Mouse (Mus musculus) liver, embryonic 12.5 days (tissue): ENCODE measurements around the gene Tmem213. TPM values are rescaled to one million over a fixed set of nuclear protein-coding genes. Genes with fewer than 3 reads are reported as not detected.
A peak's percentile ranks its signal among the peaks of the same experiment; 100 is the strongest.

Experiments
- ATAC-seq: fragments of 200-750 bp; cut with Nextera tagmentation; 2 replicates; pipeline ENCODE4 v1.8.0; 2017; ENCODE audit warnings: moderate number of reproducible peaks, mild to moderate bottlenecking, moderate library complexity
- H3K27ac ChIP-seq: fragments of 300-500 bp; sonication (generic); 2 replicates; pipeline ENCODE4 v1.5.1; 2016; ENCODE audit warnings: mild to moderate bottlenecking
- H3K27me3 ChIP-seq: fragments of 300-500 bp; sonication (generic); replicated peaks from 2 replicates; pipeline ENCODE4 v1.6.1; 2016; ENCODE audit warnings: mild to moderate bottlenecking, moderate library complexity
- H3K36me3 ChIP-seq: fragments of 300-500 bp; sonication (generic); 2 replicates; pipeline ENCODE4 v1.6.1; 2016; ENCODE audit warnings: mild to moderate bottlenecking, moderate library complexity
- H3K4me1 ChIP-seq: fragments of 300-500 bp; sonication (generic); 2 replicates; pipeline ENCODE4 v1.6.1; 2016
- H3K4me2 ChIP-seq: fragments of 300-500 bp; sonication (generic); 2 replicates; pipeline ENCODE4 v1.6.1; 2016; ENCODE audit warnings: mild to moderate bottlenecking, moderate library complexity
- H3K4me3 ChIP-seq: fragments of 300-500 bp; sonication (generic); 2 replicates; pipeline ENCODE4 v1.5.1; 2016; ENCODE audit warnings: mild to moderate bottlenecking, moderate library complexity
- H3K9ac ChIP-seq: fragments of 300-500 bp; sonication (generic); 2 replicates; pipeline ENCODE4 v1.6.1; 2016; ENCODE audit warnings: mild to moderate bottlenecking, moderate library complexity
- H3K9me3 ChIP-seq: fragments of 300-500 bp; sonication (generic); replicated peaks from 2 replicates; pipeline ENCODE4 v1.6.1; 2016; ENCODE audit warnings: mild to moderate bottlenecking, moderate library complexity
- WGBS: fragments of 180-500 bp; shearing (Covaris S2); methylation state at CpG from one replicate; pipeline ENCODE4 v1.1.7; 2016; ENCODE audit not compliant: insufficient replicate concordance; 5-methylcytosine and 5-hydroxymethylcytosine counted together
- polyA plus RNA-seq: library from polyadenylated mRNA; unstranded; fragments of >200 nt; fragmentation: Nextera tagmentation; extraction: Ambion mirVana; gene quantifications from 2 replicates; pipeline ENCODE4 v1.2.1, GENCODE M21; 2016

Gene Tmem213
- polyA plus RNA-seq, 1 experiment from 2014 or later, result not detected

DNA sequence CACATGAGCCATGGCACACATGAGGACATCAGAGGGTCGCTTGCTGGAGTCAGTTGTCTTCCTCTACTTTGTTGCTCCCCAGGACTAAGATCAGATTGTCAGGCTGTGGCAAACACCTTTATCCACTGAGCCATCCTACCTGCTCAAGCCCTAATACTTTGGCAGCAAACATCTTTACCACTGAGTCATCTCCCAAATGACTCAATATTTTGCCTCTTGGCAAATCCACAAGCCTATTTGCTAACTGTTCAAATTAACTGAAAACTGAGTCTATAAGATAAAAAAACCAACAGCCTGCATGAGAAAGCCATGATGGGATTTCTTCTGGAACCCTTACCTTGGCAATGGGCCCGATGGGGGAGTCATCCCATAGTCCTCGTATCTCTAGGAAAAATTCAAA is 30.0 kb downstream of the Tmem213 start:
- Histone ChIP-seq H3K4me2 (no peak overlapping the region), H3K9me3 (no peaks in the 10 kb centered on the region), H3K4me1 (no peaks in the 10 kb centered on the region), H3K9ac (no peak overlapping the region), H3K27ac (no peak overlapping the region), H3K4me3 (no peak overlapping the region), H3K27me3 (no peaks in the 10 kb centered on the region), H3K36me3 (peaks cover 6% of the 10 kb centered on the region; the same call in 1 of the 2 replicates)
- no peak for ATAC-seq
- WGBS, result 67% methylated on average over 3 of the region's 3 CpGs

DNA sequence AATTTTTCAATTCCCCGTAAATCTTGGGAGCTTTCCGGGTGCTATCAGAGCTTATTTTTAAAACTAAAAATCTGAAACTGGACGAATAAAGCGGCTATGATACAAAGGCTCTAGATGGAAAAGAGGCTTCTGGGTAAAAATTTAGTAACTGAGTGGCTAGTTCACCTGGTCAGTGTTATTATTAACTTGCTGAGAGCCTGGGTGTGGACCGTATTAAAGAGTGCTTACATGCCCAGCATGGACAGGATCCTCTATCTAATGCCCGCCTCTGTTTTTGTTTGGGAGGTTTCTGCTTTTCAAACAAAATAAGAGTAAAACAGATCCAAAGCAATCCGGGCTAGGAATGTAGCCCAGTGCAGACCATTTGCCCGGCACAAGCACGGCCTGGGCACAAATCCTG is 31.3 kb downstream of the Tmem213 start:
- Histone ChIP-seq H3K4me2 (no peak overlapping the region), H3K27ac (no peak overlapping the region), H3K9ac (no peak overlapping the region), H3K4me1 (no peaks in the 10 kb centered on the region), H3K4me3 (no peak overlapping the region), H3K27me3 (no peaks in the 10 kb centered on the region), H3K36me3 (peaks cover 6% of the 10 kb centered on the region; the same call in 1 of the 2 replicates), H3K9me3 (no peaks in the 10 kb centered on the region)
- 74% methylated on average over 9 of the region's 9 CpGs for WGBS
- no peak for ATAC-seq

DNA sequence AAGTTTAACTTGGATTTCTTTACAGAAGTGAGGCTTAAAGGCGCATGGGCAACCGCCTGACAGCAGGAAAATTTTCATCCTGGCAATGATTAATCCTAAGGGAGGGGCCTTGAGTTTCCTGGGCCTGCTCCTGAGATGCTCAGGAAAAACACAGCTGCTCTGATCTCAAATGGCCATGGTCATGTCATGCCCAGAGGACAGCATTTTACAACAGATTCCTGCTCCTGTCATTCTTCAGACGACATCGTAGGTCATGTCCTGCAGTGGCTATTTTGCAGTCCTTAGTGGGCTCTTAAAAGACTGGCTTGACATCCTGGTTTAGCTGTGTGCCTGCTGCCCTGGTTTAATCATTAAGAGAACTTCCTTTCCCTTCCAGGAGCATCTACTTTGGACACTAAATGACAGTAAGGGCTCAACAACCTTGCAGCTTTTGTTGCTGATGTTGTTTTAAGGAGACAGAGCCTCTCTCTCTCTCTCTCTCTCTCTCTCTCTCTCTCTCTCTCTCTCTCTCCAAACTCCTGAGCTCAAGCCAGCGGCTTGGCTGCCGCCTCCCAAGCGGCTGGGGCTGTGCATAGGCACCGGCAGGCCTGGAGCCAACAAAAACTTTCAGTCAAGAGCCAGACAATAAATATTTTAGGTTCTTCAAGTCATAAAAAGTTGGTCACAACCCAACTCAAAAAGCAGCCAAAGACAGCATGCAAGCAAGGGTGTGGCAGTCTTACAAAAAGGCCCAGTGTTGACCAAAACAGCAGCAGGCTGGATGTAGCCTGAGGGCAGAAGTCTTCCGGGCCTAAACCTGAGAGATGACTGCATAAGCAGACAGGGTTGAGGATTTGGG is 35.3 kb downstream of the Tmem213 start:
- no peaks in the 10 kb centered on the region for H3K27me3 ChIP-seq
- no peak overlapping the region for H3K4me2 ChIP-seq
- H3K9ac ChIP-seq, result no peak overlapping the region
- 63% methylated on average over 9 of the region's 9 CpGs for whole genome bisulfite sequencing
- H3K4me1 ChIP-seq, result no peaks in the 10 kb centered on the region
- no peaks in the 10 kb centered on the region for H3K9me3 ChIP-seq
- H3K4me3 ChIP-seq, result no peak overlapping the region
- no peaks in the 10 kb centered on the region for H3K36me3 ChIP-seq
- no peak for ATAC-seq
- peak overlapping the region; percentile 40; the same call in 1 of the 2 replicates for H3K27ac ChIP-seq

DNA sequence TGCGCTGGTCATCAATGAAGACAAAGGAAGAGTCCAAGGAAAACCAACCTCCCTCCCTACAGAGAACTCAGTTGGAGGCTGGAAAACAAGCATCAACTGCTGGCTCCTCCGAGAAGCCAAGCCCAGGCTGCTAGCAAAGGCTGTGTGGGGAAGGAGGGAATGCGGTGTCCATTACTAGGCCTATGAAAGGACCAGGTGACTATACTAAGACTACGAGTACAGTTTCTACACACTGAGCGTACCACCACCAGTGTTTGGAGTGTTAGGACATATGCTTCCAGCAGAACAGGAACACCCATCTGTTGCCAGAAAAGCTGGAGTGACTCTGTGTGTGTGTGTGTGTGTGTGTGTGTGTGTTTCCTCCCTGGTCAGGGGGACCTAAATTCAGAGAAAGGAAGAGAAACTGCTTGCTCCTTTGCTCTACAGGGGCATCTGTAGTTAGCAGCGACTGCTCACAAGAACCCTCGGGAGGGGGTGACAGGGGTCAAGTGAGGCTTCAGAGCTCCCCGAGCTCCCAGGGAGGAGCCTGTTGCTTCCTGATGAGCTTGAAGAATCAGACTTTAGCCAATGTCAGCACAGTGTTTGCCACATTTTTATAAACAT is 36.5 kb downstream of the Tmem213 start:
- 60% methylated on average over 8 of the region's 8 CpGs for WGBS
- Histone ChIP-seq H3K36me3 (no peaks in the 10 kb centered on the region), H3K4me3 (no peak overlapping the region)

DNA sequence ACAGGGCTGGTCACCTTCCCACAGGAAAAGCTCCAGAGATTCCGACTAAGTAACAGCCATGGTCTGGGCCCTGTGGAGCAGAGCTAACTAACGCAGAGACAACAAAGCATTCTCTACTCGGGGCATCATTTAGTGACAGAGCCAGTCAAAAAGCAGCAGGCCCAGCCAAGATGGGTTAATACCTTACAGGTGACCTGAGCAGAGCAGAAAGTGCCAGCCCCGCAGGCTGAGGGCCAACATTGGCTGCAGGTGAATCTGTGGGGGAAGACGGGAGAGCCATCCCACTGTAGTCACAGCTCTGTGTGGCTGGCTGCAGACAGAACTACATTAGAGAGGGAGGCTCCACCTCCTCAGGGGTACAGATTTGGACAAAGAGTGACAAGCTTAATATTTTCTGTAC is 38.2 kb downstream of the Tmem213 start:
- peaks cover 4% of the 10 kb centered on the region for H3K4me1 ChIP-seq

More for the DNA sequence above, 36.5 kb downstream of the Tmem213 start:
- Histone ChIP-seq H3K9me3 (no peaks in the 10 kb centered on the region), H3K27ac (no peak overlapping the region), H3K9ac (no peak overlapping the region), H3K4me1 (no peaks in the 10 kb centered on the region), H3K4me2 (no peak overlapping the region), H3K27me3 (no peaks in the 10 kb centered on the region)
- ATAC-seq, result no peak

DNA sequence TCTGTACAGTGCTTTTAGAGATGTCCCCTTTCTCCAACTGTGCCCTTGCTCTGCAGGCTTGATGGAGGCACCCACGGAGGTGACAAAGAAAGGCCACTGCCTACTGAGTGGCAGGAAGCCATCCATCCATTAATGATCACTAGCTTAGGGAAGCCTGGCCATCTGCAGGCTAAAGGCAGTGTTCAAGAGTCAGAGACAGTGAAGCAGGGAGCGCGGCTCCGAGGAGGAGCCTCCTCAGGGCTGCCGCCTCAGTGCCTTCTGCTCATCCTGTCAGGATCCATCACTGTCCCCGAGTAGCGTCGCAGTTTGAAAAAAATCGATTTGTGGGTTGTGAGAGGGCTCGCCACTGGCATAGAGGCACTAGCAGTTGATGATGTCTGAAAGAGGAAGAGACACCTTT is 39.6 kb downstream of the Tmem213 start:
- no peak for ATAC-seq
- Histone ChIP-seq H3K27me3 (no peaks in the 10 kb centered on the region), H3K9ac (no peak overlapping the region), H3K27ac (no peak overlapping the region), H3K4me2 (no peak overlapping the region), H3K4me3 (no peak overlapping the region), H3K36me3 (no peaks in the 10 kb centered on the region), H3K4me1 (peaks cover 10% of the 10 kb centered on the region), H3K9me3 (no peaks in the 10 kb centered on the region)
- WGBS, result 77% methylated on average over 10 of the region's 10 CpGs

More for the DNA sequence above, 38.2 kb downstream of the Tmem213 start:
- H3K27me3 ChIP-seq, result no peaks in the 10 kb centered on the region
- H3K4me3 ChIP-seq, result no peak overlapping the region
- H3K27ac ChIP-seq, result no peak overlapping the region
- no peaks in the 10 kb centered on the region for H3K36me3 ChIP-seq
- no peak overlapping the region for H3K4me2 ChIP-seq
- H3K9me3 ChIP-seq, result no peaks in the 10 kb centered on the region
- no peak for ATAC-seq
- WGBS, result 80% methylated on average over 5 of the region's 5 CpGs
- no peak overlapping the region for H3K9ac ChIP-seq

DNA sequence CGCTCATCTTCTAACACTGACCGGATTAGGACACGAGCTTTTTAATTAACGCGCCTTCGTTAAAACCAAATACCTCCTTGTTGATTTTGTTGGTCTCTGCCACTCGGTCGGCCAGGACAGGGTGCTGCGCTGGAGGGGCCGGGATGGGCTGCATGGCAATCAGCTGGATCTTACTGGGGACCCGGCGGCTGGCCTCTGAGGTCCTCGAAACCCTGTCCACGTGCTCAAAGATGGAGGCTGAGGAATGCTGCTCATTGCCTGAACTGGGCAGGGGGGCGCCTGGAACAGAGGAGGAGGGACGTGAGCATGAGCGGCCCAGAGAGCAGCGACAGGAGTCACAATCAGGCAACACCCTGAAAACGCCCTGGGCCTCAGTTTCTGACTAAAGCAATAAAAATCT is 40.4 kb downstream of the Tmem213 start:
- Histone ChIP-seq H3K4me2 (no peak overlapping the region), H3K4me1 (peaks cover 10% of the 10 kb centered on the region), H3K27me3 (no peaks in the 10 kb centered on the region), H3K9ac (no peak overlapping the region), H3K4me3 (no peak overlapping the region), H3K36me3 (no peaks in the 10 kb centered on the region), H3K9me3 (no peaks in the 10 kb centered on the region), H3K27ac (no peak overlapping the region)
- 82% methylated on average over 19 of the region's 19 CpGs for WGBS
- ATAC-seq, result no peak

DNA sequence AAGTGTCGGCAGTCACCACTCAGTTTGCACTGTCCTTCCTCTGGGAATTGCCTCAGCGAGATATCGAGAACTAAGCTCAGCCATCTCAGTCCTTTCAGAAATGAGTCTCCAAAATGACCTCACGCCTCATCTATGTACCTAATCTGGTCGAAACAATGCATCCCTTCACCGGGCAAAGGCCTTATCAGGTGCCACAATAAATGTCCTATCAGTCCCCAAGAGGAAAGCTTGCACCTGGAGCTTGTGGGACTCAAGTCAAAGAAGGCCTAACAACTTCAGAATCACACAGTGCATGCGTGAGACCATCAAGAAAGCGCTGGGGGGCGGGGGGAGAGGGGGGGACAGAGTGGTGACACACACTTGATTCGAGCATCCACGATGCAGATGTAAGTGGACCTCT is 43.2 kb downstream of the Tmem213 start:
- H3K27me3 ChIP-seq, result no peaks in the 10 kb centered on the region
- H3K9me3 ChIP-seq, result no peaks in the 10 kb centered on the region
- peak; percentile 52; the same call in 1 of the 2 replicates for ATAC-seq
- no peak overlapping the region for H3K4me3 ChIP-seq
- peaks cover 10% of the 10 kb centered on the region for H3K4me1 ChIP-seq
- no peak overlapping the region for H3K27ac ChIP-seq
- no peak overlapping the region for H3K4me2 ChIP-seq
- no peaks in the 10 kb centered on the region for H3K36me3 ChIP-seq
- no peak overlapping the region for H3K9ac ChIP-seq
- WGBS, result 47% methylated on average over 11 of the region's 11 CpGs

DNA sequence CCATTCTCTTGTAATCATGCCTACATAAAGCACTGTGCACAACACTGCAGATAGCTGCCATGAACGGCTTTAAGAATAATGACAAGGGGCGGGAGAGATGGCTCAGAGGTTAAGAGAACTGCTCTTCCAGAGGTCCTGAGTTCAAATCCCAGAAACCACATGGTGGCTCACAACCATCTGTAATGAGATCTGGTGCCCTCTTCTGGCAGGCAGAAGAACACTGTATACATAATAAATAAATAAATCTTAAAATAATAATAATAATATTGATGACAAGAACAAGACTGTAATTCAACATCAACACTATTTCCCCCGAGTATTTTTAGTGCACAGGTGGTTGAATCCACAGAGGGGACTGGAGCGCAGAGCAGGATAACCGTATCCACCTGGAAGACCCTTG is 47.1 kb downstream of the Tmem213 start:
- H3K4me2 ChIP-seq, result no peak overlapping the region
- 76% methylated on average over 5 of the region's 5 CpGs for WGBS
- no peak overlapping the region for H3K4me3 ChIP-seq
- ATAC-seq, result no peak
- no peaks in the 10 kb centered on the region for H3K36me3 ChIP-seq
- H3K27ac ChIP-seq, result no peak overlapping the region
- no peaks in the 10 kb centered on the region for H3K9me3 ChIP-seq
- H3K27me3 ChIP-seq, result no peaks in the 10 kb centered on the region
- peaks cover 10% of the 10 kb centered on the region for H3K4me1 ChIP-seq
- no peak overlapping the region for H3K9ac ChIP-seq

DNA sequence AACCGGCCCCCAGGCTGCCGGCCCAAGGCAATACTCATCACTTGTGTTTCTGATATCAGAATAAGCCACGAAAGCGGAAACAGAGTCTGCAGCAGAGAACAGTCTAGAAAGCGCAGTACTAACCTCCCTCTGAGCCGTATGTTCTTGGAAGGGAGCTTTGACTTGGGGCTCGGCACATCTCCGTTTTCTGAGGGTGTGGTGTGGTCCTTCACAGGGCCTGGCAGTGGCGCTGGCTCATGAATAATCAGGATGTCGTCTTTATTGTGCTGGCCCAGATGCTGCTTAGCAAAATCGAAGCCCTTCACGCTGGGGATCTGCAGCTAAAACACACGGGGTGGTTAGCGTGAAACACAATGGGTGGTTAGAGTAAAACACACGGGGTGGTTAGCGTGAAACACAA is 48.9 kb downstream of the Tmem213 start:
- Histone ChIP-seq H3K36me3 (no peaks in the 10 kb centered on the region), H3K9me3 (no peaks in the 10 kb centered on the region), H3K4me3 (no peak overlapping the region), H3K9ac (no peak overlapping the region), H3K4me2 (no peak overlapping the region), H3K27ac (no peak overlapping the region), H3K4me1 (peaks cover under 1% of the 10 kb centered on the region; the same call in 1 of the 2 replicates), H3K27me3 (no peaks in the 10 kb centered on the region)
- 84% methylated on average over 16 of the region's 16 CpGs for WGBS
- ATAC-seq, result no peak

DNA sequence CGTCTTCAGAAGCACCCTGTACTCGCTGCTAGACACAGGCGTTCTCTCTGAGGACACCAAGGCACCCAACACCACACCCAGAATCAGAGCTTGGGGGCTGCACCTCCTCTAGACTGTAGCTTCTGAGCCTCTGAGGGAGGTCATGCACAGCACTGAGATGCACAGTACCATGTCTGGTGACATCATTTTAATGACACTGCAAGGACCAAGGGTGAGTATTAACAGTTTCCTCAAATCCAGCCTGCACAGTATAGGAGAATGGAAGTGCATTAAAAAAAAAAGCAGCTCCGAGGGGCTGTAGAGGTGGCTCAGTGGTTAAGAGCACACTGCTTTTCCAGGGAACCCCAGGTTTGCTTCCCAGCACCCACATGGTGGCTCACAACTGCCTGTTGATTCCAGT is 50.5 kb downstream of the Tmem213 start:
- ATAC-seq, result no peak
- no peaks in the 10 kb centered on the region for H3K27me3 ChIP-seq
- H3K4me1 ChIP-seq, result no peaks in the 10 kb centered on the region
- H3K9ac ChIP-seq, result no peak overlapping the region
- no peak overlapping the region for H3K4me3 ChIP-seq
- H3K27ac ChIP-seq, result no peak overlapping the region
- no peaks in the 10 kb centered on the region for H3K9me3 ChIP-seq
- no peak overlapping the region for H3K4me2 ChIP-seq
- H3K36me3 ChIP-seq, result no peaks in the 10 kb centered on the region
- 79% methylated on average over 4 of the region's 4 CpGs for WGBS

DNA sequence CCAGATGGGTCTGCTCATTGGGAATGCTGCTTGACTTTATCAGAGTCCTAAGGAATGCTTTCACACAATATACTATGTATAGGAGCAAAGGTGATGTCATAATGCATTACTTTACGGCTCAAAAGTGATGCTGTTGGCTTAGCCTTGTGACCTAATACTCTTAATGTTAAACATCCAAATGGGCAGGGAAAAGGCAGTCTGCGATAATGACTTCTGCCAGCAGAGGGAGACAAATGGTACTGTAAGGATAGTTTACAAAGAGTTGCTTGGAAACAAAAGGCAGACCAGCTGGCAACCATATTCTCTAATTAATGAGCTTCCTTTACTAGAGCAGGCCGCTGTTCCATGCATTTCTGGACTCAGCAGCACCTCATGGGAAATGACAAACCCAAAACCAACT is 51.0 kb downstream of the Tmem213 start:
- WGBS, result 15% methylated on average over 3 of the region's 3 CpGs

More for the DNA sequence above, 51.0 kb downstream of the Tmem213 start:
- ATAC-seq, result no peak
- Histone ChIP-seq H3K9ac (no peak overlapping the region), H3K4me1 (no peaks in the 10 kb centered on the region), H3K27me3 (no peaks in the 10 kb centered on the region), H3K36me3 (no peaks in the 10 kb centered on the region), H3K9me3 (no peaks in the 10 kb centered on the region), H3K4me2 (no peak overlapping the region), H3K4me3 (no peak overlapping the region), H3K27ac (no peak overlapping the region)
